Mouse (Mus musculus) adrenal gland, adult 8-10 months (tissue): Measurements from ENCODE around the gene Aig1. TPM values are rescaled to one million over a fixed set of nuclear protein-coding genes. Genes with fewer than 3 reads are reported as not detected.
A peak's percentile ranks its signal among the peaks of the same experiment; 100 is the strongest.

Experiments
- DNase-seq: peaks from one replicate; pipeline ENCODE4 v3.0.0; 2022
- total RNA-seq, 4 experiments: library from RNA; stranded (reverse); gene quantifications; 2 replicates each; pipeline ENCODE4 v1.2.4; 2022

The Aig1 gene
- total RNA-seq, 4 experiments from 2014 or later: 24.8 to 38.4 (median 30.6) TPM

DNA sequence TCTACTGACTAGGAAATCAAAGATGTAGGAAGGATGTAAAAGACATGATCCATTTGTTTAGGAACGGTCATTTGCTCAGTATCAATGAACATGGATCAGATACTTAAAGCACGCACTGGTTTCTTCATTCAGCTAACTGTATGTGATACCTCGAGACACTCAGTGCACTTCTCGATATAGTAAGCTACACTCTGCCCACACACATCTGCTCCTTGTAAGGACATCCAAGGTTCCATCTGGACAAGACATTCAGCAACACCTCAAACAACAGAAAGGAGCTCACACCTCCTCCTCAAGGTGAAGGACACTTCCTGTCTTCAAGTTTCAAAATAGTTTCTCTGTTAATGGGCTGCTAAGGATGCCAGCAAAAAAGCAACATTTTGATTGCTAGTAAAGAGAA is 23.9 kb downstream of the Aig1 start:
- no peak for DNase-seq

DNA sequence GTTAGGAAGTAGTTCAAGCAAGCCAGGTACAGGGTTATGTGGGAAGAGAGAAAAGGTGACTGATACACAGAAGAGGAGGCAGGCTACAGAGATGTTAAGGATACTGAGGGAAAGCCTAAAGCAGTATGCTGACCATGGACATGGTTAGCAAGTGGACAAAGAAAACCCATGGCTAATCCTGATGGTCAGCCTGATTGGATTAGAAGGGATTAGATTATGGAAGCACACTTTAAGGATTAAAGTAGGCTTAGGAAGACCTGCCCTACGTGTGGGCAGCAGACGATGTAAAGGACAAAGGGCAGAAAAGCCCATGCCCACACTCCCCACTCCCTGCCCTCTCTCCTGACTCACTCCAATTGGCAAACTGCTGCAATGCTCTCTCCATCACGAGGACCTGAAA is 25.0 kb downstream of the Aig1 start:
- DNase-seq: no peak

DNA sequence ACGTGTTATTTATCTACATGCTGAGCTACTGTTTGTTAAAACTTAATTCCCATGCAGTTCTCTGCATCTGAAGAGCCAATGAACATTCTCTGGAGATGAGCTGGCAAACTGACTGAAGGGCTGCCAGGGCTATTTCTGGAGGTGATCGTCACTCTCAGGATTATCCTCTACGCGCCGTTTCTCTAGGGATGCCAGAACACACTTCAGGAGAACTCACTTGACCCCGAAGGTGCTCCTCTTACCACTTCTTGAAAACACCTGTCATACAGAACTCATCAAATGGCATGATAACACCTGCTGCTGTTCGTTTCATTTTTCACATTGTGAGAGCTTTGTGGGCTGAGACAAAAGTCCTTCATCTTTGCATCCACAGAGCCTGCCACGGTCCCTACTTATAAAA is 25.9 kb downstream of the Aig1 start:
- peak; percentile 30 for DNase-seq

DNA sequence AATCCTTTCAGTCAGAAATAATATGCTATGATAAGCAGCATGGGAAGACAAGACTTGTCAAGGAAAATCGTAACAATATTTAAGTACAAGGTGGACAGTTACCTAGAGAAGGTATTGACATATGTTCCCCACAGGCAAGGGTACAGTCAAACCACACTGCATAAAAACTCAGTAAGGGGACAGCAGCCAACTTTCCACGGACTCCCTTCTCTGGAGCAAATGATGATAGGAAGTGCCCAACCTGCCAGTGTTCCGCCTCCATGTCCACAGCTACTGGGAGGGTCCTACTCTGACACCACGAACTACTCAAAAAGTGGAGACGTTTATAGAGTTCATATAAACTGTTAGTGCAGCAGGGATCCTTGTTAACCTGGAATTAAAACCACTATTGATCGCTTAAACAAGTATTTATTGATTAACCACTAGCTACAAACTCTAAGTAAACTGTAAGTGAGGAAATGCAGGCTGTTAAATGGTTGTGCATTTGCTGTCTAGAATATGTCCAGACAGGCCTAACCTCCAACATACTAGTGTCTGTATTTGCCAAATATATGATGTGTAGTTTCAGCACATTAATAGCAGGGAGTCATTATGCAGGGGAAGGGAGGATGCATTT is 30.2 kb downstream of the Aig1 start:
- no peak for DNase-seq

DNA sequence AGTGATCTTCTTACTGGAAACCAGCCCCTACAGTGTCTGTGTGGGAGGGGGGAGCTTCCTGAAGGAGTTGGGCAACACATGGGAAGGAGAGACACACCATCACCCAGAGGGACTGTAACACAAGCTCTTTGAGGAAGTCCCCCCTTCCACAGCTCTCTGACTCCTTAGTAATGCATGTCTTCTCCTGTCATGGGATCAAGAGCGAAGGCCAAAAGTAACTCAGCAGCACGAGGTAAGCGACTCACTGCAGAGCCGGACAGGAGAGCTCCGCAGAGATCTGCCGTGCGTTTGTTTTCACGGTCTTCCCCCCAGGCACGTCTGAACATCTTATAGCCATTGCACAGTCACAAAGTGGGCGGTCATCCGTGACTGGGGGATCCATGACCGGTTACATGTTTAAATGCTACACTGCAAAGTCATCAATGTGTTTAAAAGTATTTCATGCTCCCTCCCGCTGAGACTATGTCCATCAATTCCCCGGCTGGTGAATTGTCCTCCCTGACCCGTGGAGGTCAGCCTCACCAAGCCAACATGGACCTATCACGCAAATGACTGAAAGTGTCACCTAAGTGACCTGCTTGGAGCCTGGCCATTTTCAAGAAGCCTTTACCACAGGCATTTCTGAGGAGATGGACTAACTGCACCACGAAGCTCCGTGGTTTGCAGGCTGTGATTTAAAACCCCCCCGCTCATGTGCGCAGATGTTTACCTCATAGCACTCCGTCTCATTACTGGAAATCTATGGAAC is 30.9 kb downstream of the Aig1 start:
- no peak for DNase-seq

DNA sequence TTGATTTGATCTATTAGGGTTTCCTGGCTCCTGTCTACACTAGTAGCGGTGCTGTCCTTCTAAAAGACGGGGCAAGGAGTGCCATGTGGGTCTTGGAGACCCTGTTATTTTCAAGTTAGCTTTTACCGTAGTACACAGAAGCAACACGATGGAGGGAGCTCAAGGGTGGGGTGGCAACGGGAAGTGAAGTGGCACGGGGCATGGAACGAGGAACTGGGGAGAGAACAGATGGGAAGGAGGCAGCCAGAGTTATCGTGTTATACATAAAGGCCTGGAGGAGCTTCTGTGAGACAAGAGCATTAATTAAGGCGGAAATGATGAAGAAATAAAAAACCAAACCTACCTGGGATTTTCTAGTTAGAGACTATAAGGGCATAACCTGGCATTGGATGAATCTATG is 31.8 kb downstream of the Aig1 start:
- DNase-seq: no peak

DNA sequence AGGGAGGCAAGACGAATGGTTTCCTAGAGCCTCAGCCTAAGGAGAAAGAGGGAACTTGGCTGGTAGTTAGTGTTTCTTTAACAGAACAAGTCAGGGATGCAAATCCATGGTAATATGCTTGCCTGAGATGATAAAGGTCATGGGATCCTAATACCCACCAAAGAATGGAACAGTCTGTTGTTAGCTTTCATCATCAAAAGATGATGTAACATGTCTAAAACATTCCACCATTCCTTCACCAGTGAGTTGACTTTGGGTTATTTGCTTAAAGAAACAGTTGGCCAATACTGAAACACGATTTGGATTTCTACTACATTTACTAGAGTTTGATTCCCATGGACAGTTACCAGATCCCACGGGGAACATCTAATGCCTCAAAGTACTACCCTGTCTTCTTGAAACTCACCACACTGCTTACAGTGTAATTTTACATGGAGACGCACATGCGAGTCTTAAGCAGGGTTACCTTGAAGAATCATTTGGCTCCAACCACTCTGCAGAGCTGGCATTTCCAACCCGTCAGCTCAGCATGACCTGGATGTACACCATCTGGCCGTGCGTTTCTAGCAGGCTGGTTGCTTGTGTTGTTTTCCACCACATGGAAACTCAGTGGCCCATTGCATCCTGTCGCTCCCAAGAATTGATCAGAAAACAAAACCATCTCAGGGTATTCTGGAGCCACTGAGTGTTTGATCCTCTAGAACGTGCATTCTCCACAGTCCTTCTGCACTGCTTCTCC is 32.9 kb downstream of the Aig1 start:
- no peak for DNase-seq

DNA sequence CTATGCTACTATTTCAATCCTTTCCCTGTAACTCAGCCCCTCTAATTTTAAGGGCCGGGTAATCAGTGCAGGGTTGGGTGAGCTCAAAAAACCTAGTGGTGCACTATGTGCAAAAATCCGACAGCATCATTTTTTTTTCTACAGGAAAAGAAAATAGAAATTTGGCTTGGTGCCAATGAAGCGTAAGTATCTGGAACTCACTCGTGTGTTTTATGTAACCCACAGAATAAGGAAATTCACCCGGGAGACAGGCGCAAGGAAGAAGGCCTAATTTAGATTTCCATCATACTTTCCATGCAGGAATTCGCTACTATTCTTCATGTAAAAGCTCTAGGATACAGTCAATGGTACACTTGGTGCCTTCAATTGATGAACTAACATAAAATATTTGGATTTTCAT is 34.7 kb downstream of the Aig1 start:
- DNase-seq: no peak

DNA sequence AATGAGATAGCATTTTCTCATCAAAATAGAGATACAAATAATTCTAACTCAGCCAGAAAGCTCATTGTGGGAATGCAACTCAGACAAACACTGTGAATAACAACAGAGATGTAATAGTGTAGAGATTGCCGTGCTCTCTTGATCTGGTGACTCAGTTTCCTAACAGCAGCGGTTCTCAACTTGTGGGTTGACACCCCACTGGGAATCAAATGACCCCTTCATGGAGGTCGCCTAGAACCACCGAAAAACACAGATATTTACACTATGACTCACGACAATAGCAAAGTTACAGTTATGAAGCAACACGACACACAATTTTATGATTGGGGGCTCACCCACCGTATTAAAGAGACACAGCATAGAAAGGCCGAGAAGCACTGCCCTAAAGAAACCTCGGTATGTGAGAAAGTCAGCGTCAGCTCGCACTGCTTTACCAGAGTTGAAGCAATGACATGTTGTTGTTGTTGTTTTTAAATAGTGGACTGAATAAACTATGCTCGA is 35.7 kb downstream of the Aig1 start:
- DNase-seq: no peak

DNA sequence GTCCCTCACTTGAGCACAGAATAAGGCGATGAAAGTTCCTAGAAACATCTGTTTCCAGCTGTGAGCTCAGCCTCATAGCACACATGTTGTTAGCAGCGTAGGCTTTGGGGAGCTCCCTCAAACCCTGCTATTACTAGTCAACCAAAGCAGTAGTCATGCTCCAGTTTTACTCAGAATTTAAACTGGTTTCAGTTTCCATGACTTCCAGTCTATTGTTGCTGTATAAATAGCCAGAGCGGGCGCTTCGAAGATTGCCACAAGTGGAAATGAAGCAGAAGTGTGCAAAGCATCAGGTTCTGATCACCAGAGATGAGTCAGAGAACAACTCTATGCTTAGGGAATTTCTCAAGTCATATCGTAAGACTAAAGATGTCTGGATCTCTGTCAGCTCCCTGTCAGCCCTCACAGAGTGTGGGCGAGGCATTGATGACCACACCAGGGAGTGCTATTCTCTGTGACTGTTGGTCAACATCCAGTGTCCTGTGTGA is 36.2 kb downstream of the Aig1 start:
- DNase-seq: no peak

DNA sequence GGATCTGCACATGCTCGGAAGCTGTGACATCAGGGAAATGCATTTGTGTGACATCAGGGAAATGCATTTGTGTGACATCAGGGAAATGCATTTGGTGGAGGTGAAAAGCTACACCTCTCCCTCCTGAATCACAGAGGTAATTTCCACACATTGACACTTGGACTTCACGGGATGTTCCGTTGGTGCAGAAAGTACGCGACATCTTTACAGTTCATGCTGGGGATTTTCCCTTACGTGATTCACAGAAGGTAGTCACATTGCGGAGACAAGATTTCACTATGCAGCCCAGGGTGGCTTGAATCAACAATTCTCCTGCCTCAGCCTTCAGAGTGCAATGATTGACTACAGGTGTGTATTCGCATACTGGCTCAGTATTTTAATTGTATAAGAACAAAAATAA is 41.6 kb downstream of the Aig1 start:
- no peak for DNase-seq

DNA sequence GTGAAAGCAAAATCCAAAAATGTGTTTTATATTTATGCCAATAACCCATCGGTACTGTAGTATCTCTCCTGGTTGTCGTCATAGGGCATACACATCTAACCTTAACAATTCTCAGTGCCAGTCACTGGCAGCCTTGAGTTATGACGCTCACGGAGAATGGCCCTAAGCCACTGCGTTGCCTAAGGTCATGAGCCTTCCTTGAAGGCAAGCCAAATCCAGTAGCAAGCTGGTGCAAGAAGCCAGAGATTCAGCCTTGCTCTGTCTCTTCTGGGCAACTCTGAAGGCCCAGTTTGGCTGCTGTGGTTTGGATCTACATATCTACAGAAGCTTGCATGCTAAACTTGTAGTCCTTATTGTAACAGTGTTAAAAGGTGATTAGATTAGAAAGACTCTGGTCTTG is 55.2 kb downstream of the Aig1 start:
- peak; percentile 87 for DNase-seq

DNA sequence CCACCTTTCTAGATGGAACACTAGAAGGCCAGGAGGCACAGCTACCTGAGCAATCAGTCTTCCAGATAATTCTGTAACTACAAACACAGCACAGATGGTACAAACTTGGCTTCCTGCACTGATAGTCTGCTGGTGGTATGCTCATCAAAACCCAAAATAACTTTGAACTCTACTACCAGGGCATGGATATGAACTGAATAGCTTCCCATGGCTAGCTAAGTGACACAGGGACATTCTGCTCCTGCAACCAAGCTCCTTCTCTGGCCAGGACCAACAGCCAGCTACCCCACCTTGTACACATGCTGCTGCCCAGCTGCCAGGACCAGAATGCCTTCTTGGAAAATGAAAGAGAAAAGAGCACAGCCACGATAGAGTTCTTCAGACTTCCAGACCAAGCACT is 60.5 kb downstream of the Aig1 start:
- no peak for DNase-seq

DNA sequence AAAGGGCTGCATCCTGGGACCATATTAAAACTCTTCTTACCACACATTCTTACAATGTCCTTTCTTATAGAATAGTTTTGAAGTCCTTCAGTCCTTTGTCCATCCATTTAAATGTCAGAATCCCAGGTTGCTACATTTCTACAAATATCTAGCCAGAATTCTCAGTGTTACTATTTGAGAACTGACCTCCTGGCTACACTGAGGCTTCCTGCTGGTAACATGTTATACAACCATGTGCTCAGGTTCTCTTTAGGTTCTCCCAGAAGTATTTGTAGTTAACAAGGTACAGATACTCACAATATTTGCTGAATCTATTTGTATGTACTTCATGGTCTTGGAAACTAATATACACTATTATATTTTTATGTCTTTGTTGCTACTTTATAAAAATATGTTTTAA is 62.0 kb downstream of the Aig1 start:
- no peak for DNase-seq

DNA sequence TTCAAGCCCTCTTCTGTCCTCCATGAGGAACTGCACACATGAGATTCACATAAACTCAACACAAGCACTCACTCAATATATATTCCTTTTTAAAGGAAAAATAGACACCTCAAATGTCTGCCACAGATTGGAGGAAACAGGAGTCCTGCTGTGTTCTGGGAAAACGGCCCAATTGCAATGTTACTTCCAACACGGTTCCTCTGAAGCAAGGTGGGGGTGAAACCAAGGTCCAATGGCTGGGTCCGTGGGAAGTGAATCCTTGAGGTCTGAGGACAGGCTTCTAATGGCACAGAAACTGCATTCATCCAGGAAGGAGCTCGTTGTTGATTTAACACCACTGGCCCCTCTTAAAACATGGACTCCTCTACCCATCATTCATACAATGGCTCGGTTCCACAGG is 67.5 kb downstream of the Aig1 start:
- DNase-seq: no peak

DNA sequence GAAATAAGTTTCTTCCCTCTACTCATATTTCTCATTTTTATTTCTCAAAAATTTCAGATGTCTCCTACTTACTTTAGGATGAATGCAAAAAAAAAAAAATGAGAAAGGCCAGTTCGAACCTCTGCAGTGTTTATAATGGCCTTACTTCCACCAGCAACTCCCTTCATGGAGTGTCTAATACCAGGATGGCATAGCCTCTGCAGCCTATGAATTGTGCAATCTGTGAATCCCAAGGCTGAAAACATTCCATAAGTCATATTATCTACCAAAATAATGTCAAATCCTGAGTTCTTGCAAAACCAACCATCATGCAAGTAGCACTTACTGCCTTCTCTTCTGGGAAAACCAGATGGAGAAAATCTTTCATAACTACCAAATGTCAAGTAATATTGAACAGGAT is 75.3 kb downstream of the Aig1 start:
- DNase-seq: no peak

DNA sequence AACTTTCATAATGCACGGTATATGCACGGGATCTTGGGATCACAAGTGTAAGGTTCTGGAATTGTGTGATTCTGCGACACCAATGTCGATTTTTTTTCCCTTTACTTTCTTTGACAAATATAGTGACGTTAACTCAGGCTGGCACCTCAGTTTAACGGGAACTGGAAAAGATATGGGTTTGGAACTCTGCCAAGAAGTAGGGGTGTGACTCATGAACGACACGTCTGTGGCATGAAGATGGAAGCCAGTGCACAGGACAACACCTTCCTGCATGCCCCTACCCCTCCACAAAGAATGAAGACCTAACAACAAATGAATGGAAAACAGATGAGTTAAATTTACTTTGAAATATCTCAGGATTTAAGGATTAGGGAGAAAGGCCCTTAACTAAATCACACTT is 76.0 kb downstream of the Aig1 start:
- DNase-seq: no peak

DNA sequence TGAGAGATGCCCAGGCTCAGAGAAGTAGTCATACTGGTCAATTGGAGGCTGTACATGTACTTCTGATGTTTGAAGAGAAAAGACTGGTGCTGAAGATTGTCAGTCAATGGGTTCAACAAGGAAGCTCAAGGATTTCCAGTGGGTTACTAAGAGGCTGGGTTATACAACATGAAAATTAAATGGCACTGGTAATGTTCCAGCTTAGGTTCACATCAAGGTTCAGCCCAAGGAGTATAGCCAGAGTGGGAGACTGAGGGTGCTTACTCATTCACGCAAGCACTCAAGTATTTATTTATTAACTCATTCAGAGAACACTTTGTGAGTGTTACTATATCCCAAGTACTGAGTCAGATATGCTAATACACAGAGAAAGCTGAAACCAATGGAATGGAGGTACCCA is 79.2 kb downstream of the Aig1 start:
- DNase-seq: no peak

DNA sequence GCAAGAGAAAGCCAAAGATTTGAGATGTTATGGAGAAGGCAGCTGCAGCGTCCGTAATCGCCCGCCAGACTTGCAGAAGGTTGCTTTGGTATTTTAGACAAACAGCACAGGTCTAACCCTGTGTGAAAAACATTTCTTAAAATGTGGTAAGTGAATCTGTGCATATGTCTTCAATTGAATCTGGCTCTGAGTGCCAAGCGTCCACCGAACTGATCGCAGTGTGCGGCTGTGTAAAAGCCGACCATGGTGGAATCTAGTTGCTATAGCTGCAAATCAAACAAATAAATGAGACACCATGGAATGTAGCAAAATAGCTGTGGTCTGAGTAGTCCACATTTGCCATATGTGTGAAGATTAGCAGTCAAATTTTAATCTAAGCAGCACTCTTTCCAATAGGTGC is 80.7 kb downstream of the Aig1 start:
- DNase-seq: no peak

DNA sequence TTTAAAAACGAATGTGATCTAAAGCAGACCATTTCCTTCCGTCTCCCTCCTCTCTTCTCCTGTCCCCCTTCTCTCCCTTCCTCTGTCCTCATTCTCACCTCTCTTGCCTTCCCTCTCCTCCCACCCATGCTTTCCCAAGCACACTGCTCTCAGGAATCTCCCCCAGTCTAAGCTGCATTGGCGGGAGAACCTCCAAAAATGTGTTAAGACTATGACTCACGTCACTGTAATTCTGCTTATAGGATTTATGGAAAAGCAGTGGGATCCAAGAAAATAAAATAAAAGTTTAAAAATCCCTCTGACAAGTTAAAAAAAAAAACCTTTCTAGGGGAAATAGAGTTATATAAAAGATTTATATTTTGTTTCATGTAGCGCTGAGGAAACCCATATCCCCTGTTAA is 86.0 kb downstream of the Aig1 start:
- no peak for DNase-seq

DNA sequence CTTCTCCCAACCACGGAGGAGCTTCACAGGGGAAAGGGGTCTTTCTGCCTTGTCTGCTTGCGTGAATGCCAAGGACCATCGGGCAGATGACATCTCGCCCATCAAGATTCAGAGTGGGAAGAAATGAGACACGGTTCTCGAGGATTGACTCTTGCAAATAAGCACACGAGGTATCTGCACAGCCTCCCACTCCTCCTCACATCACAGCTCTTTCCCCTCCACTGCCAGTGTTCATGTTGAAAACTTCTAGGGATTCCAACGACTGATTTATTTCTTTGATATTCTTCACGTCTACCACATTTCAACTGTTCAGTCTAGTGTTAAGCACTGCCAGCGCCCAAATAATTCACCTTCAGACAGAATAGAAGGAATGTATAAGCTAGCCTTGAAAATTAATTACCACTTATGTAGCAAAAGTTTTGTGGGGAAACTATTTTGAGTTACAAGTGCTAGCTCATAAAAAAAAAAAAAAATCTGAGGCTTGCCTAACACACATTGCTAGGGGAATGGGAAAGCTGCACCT is 86.5 kb downstream of the Aig1 start:
- no peak for DNase-seq

DNA sequence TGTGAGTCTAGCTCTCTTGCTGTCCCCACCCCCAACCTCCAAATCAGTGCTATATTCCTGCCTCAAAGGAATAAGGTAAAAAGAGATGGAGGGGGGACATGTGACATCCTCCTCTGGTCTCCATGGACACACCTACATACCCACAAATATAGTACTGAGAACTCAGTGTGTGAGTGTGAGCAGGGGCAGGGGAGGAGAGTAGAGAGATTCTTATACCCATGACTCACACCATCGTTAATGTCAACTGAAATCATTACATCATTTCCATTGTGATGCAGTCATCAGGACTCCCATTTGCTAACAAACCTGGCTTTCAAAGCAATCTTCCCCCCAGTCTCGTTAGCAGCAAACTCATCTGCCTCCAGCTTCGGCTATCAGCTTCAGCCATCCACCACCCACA is 92.8 kb downstream of the Aig1 start:
- DNase-seq: no peak

DNA sequence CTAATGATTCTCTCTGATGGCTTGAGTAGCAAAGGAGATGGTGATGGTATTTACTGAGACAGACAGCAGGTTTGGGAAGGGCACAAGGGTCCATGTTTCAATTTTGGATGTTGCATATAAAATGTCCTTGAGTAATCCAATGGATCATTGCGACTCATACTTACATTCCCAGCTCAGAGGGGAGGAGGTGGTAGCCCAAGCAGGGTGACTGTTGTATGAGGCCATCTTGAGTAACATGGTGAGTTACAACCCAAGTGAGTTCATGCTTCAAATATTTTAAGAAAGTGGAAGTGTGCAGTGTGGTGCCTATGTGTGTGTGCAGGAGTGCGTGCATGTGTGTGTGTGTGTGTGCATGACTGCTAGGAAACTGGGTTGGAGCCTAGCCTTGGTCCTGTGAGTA is 93.4 kb downstream of the Aig1 start:
- no peak for DNase-seq
